Mouse (Mus musculus) left cerebral cortex, postnatal 14 days (tissue): Measurements from ENCODE around the gene Hgd. TPM values are rescaled to one million over a fixed set of nuclear protein-coding genes. Genes with fewer than 3 reads are reported as not detected.
A peak's percentile ranks its signal among the peaks of the same experiment; 100 is the strongest.

Source experiments
- DNase-seq, 2 experiments: peaks; one replicate each; pipeline ENCODE4 v3.0.0; 2021 to 2022; ENCODE audit warnings: low spot score in 2 of 2, mixed read lengths in 1 of 2
- intact Hi-C: fragments of 180-260 bp; cut with DNase I; formaldehyde crosslinking; loops from one replicate; pipeline ENCODE4 v1.15.1; 2025
- long read RNA-seq, 2 experiments: library from polyadenylated mRNA; stranded (forward); transcript quantifications; one replicate each; pipeline ENCODE4 v2.0.0; 2021
- total RNA-seq, 2 experiments: library from RNA; stranded (reverse); gene quantifications; 2 replicates each; pipeline ENCODE4 v1.2.3; 2021

Gene Hgd
- not detected for total RNA-seq
- long read RNA-seq, experiment 1, result 0 reads
- long read RNA-seq, experiment 2, result 0 reads

- DNase-seq, result no peak
- intact Hi-C loops, result no loop called here
These were observed at the start of gene Hgd for GRCm38 (mm10) chr16:37579994-37580393. Gene Hgd, plus strand, starts transcription at chr16:37580153.

GRCm38 (mm10) chr16:37530170-37530569, 49.8 kb upstream of the Hgd start:
- intact Hi-C loops, result no loop called here
- DNase-seq, result no peak

GRCm38 (mm10) chr16:37532046-37532445, 47.9 kb upstream of the Hgd start:
- intact Hi-C loops, result no loop called here
- DNase-seq, result peak in 1 of 2 experiments; percentile 29

- DNase-seq, result no peak
- intact Hi-C loops, result no loop called here
These were observed 46.4 kb upstream of the Hgd start for GRCm38 (mm10) chr16:37533369-37534068.

- intact Hi-C loops, result no loop called here
- no peak for DNase-seq
These were observed 40.7 kb upstream of the Hgd start for GRCm38 (mm10) chr16:37539240-37539610.

- DNase-seq, result peak; percentile 98 to 99
- intact Hi-C loops, result no loop called here
These were observed 40.1 kb upstream of the Hgd start, which contains the start of the genes Gtf2e1 and Rabl3 for GRCm38 (mm10) chr16:37539611-37540580. Gene Gtf2e1, minus strand, starts transcription at chr16:37539789. Gene Rabl3, plus strand, starts transcription at chr16:37539885.

- intact Hi-C loops, result no loop called here
- no peak for DNase-seq
These were observed 39.2 kb upstream of the Hgd start for GRCm38 (mm10) chr16:37540776-37541175.

- no peak for DNase-seq
- intact Hi-C loops, result no loop called here
These were observed 33.6 kb upstream of the Hgd start for GRCm38 (mm10) chr16:37546312-37546711.

GRCm38 (mm10) chr16:37550266-37550665, 29.7 kb upstream of the Hgd start:
- no peak for DNase-seq
- intact Hi-C loops, result no loop called here

- DNase-seq, result no peak
- intact Hi-C loops, result no loop called here
These were observed 29.0 kb upstream of the Hgd start for GRCm38 (mm10) chr16:37550981-37551380.

- DNase-seq, result no peak
- intact Hi-C loops, result no loop called here
These were observed 27.1 kb upstream of the Hgd start for GRCm38 (mm10) chr16:37552824-37553223.

GRCm38 (mm10) chr16:37562414-37562813, 17.5 kb upstream of the Hgd start:
- no peak for DNase-seq
- intact Hi-C loops, result no loop called here

GRCm38 (mm10) chr16:37562961-37563360, 17.0 kb upstream of the Hgd start:
- intact Hi-C loops, result no loop called here
- DNase-seq, result peak; percentile 26 to 66

GRCm38 (mm10) chr16:37565117-37565516, 14.8 kb upstream of the Hgd start:
- no peak for DNase-seq
- intact Hi-C loops, result no loop called here

GRCm38 (mm10) chr16:37566107-37566506, 13.8 kb upstream of the Hgd start:
- intact Hi-C loops, result no loop called here
- DNase-seq, result peak in 1 of 2 experiments; percentile 46

GRCm38 (mm10) chr16:37567113-37568050, 12.6 kb upstream of the Hgd start:
- intact Hi-C loops, result no loop called here
- DNase-seq, result no peak

GRCm38 (mm10) chr16:37571554-37571953, 8.4 kb upstream of the Hgd start:
- intact Hi-C loops, result no loop called here
- no peak for DNase-seq

GRCm38 (mm10) chr16:37572117-37572754, 7.7 kb upstream of the Hgd start:
- no peak for DNase-seq
- intact Hi-C loops, result no loop called here

GRCm38 (mm10) chr16:37573061-37573460, 6.9 kb upstream of the Hgd start:
- intact Hi-C loops, result no loop called here
- no peak for DNase-seq
